Mouse (Mus musculus) liver, adult 2 months (tissue): ENCODE results near the gene Hs1bp3. TPM values are rescaled to one million over a fixed set of nuclear protein-coding genes. Genes with fewer than 3 reads are reported as not detected.

Source experiments
- DNase-seq: peaks from one replicate; pipeline ENCODE4 v3.0.0-alpha.2; 2011; ENCODE audit warnings: low read depth, low spot score; ENCODE audit errors: extremely low read depth
- H3K27ac ChIP-seq: fragments of 200-500 bp; replicated peaks from 2 replicates; pipeline ENCODE4 v1.5.1; 2012; ENCODE audit warnings: low read depth, mild to moderate bottlenecking, control low read depth, inconsistent platforms, low read length; ENCODE audit not compliant: insufficient read depth
- H3K27me3 ChIP-seq: fragments of 200-500 bp; 2 replicates; pipeline ENCODE4 v1.6.1; 2012; ENCODE audit warnings: mild to moderate bottlenecking, moderate library complexity, low read length, inconsistent platforms; ENCODE audit not compliant: control insufficient read depth, insufficient read depth
- H3K36me3 ChIP-seq: fragments of 200-500 bp; 2 replicates; pipeline ENCODE4 v1.6.1; 2012; ENCODE audit warnings: low read length, inconsistent platforms; ENCODE audit not compliant: control insufficient read depth, insufficient read depth
- H3K4me1 ChIP-seq: fragments of 200-500 bp; 2 replicates; pipeline ENCODE4 v1.6.1; 2011; ENCODE audit warnings: low read length; ENCODE audit not compliant: control insufficient read depth, insufficient read depth
- H3K4me3 ChIP-seq: fragments of 200-500 bp; 2 replicates; pipeline ENCODE4 v1.5.1; 2011; ENCODE audit warnings: low read depth, mild to moderate bottlenecking, control low read depth, low read length, moderate library complexity; ENCODE audit not compliant: insufficient read depth
- H3K79me2 ChIP-seq: fragments of 200-500 bp; 2 replicates; pipeline ENCODE4 v1.6.1; 2012; ENCODE audit warnings: inconsistent platforms, mild to moderate bottlenecking, low read length, moderate library complexity; ENCODE audit not compliant: control insufficient read depth, insufficient read depth
- H3K9ac ChIP-seq: fragments of 200-500 bp; 2 replicates; pipeline ENCODE4 v1.6.1; 2012; ENCODE audit warnings: low read depth, mild to moderate bottlenecking, control low read depth, inconsistent platforms, low read length
- CTCF ChIP-seq: fragments of 200-500 bp; IDR thresholded peaks from 2 replicates; pipeline ENCODE4 v1.5.1; 2011; ENCODE audit warnings: low read depth, low read length, control low read depth
- POLR2A ChIP-seq: fragments of 200-500 bp; IDR thresholded peaks from 2 replicates; pipeline ENCODE4 v1.6.1; 2011; ENCODE audit warnings: low read length, control low read depth; ENCODE audit not compliant: insufficient read depth; ENCODE audit errors: extremely low read depth
- WGBS: fragments of 180-500 bp; shearing (Covaris S2); methylation state at CpG from one replicate; pipeline ENCODE4 v1.1.7; 2018; 5-methylcytosine and 5-hydroxymethylcytosine counted together
- polyA plus RNA-seq: library from polyadenylated mRNA; depleted of rRNA; stranded (reverse); fragments of >200 nt; gene quantifications from 2 replicates; pipeline ENCODE4 v1.2.3, GENCODE M21; 2012
- total RNA-seq: library from RNA; depleted of rRNA; stranded (reverse); fragments of >200 nt; gene quantifications from 2 replicates; pipeline ENCODE4 v1.2.3, GENCODE M21; 2014

Gene Hs1bp3
- total and polyA plus RNA-seq, 2 experiments = 3.0 to 16.6 TPM

DNA sequence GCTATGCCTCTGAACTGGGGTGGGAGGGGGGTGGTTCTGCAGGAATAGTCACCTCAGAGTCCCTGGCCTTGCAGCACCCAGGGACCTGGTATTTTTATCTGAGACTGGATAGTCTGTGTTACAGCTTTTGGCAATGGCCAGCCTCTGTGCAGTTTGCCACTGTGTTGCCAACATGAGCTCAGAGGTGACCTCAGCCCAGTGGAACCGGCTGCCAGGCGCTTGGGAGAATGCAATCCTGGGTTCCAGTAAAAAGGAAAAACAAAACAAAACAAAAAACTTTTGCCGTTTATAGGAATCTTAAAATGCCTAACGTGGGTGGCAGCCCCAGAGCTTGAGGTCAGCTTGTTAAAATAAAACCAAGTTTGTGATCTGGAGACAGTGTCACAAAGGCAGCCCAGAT, 21.0 kb downstream of the Hs1bp3 start:
- Histone ChIP-seq H3K4me1 (peaks cover 12% of the 10 kb centered on the region), H3K36me3 (no peaks in the 10 kb centered on the region), H3K79me2 (no peaks in the 10 kb centered on the region), H3K27me3 (no peaks in the 10 kb centered on the region), H3K27ac (peak overlapping the region; percentile 71), H3K4me3 (no peak overlapping the region), H3K9ac (no peak overlapping the region)
- peak; percentile 83 for DNase-seq
- WGBS = 20% methylated on average over 4 of the region's 4 CpGs
- TF ChIP-seq POLR2A (no peak), CTCF (no peak)

DNA sequence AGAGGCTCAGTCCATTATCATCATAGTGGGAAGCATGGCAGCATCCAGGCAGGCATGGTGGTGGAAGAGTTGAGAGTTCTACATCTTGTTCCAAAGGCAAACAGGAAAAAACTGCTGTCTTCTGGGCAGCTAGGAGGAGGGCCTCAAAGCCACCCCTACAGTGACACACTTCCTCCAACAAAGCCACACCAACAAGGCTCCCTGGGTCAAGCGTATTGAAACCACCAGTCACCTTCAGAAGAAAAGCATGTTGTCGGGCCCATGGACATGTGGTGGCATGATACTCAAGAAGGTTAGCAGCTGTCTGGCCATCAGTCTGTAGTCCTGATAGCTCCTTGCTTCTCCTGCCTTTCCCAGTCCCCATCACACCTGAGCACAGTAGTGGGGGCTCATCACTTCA, 22.3 kb downstream of the Hs1bp3 start:
- H3K4me3 ChIP-seq = no peak overlapping the region
- no peaks in the 10 kb centered on the region for H3K79me2 ChIP-seq
- 96% methylated on average over 2 of the region's 2 CpGs for WGBS
- H3K4me1 ChIP-seq = peaks cover 12% of the 10 kb centered on the region
- H3K27me3 ChIP-seq = no peaks in the 10 kb centered on the region
- no peak overlapping the region for H3K27ac ChIP-seq
- TF ChIP-seq POLR2A (no peak), CTCF (no peak)
- no peak overlapping the region for H3K9ac ChIP-seq
- no peak for DNase-seq
- H3K36me3 ChIP-seq = no peaks in the 10 kb centered on the region

DNA sequence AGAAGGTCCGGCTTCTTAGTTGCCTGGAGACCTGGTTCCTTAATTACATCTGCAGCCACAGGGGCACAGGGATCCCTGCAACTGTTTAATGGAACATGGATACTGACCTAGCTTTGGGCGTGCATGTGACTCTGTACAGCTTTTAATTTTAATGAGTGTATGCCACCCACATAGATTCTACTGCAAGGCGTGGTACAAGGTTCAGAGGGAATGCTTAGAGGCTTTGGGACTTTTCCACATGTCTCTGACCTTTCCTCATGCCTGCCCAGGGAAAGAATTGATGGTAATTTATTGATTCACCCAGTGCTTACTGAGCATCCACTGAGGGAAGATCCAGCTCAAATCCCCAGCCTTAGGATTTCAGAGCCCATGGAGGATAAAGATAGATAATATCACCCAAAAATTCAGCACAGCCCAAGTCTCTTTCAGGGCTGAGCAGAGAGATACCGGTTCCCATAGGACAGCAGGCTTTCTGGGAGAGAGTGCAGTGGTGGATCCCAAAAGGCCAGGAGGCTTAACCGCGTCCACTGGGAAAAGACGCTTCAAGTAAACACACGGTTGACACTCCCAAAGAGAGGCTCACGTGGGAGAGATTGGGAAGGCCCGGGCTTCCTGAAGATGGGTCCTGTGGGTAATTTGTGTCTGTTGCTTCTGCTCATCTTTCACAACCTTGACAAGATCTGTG, 23.5 kb downstream of the Hs1bp3 start:
- TF ChIP-seq POLR2A (no peak), CTCF (no peak)
- WGBS = 82% methylated on average over 10 of the region's 10 CpGs
- Histone ChIP-seq H3K4me3 (no peak overlapping the region), H3K27me3 (no peaks in the 10 kb centered on the region), H3K9ac (no peak overlapping the region), H3K36me3 (no peaks in the 10 kb centered on the region), H3K27ac (no peak overlapping the region), H3K4me1 (peaks cover 12% of the 10 kb centered on the region), H3K79me2 (no peaks in the 10 kb centered on the region)
- peak; percentile 65 for DNase-seq

DNA sequence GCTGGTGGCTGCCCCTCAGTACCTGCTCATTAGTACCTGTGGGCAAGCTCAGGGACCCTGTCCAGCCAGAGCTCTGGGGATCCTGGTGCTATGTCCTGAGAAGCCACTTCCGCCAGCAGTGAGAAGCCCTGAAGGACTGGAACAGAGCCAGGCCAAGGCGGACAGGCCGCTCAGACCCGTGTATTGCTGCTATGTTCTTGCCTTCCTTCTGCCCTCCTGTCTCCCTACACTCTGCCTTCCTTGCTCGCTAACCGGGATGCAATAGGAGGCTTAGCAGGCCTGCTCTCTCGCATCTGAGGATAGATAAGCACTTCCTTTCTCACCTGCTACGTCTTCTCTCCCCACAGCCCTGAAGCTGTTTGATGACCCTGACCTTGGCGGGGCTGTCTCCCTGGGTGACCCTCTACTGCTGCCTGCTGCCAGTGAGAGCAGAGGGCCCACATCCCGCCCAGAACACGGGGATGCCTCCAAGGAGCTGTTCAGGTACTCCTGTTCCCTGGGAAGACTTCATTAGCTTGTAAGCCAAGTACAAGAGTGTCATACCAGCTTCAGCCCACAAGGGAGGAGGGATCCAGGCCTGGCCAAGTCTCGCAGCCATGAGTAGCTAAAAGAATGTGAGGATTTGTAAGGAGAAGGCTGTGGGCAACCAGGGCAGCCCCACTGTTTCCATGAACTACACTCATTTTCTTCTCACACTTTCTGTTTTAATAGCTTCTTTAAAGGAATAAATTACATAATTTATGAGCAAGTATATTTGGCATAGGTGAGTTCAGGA, 24.2 kb downstream of the Hs1bp3 start:
- TF ChIP-seq POLR2A = no peak
- TF ChIP-seq CTCF = no peak
- Histone ChIP-seq H3K36me3 (no peaks in the 10 kb centered on the region), H3K9ac (no peak overlapping the region), H3K4me3 (no peak overlapping the region), H3K79me2 (no peaks in the 10 kb centered on the region), H3K27me3 (no peaks in the 10 kb centered on the region), H3K27ac (no peak overlapping the region), H3K4me1 (peaks cover 12% of the 10 kb centered on the region)
- WGBS = 77% methylated on average over 12 of the region's 12 CpGs
- no peak for DNase-seq

DNA sequence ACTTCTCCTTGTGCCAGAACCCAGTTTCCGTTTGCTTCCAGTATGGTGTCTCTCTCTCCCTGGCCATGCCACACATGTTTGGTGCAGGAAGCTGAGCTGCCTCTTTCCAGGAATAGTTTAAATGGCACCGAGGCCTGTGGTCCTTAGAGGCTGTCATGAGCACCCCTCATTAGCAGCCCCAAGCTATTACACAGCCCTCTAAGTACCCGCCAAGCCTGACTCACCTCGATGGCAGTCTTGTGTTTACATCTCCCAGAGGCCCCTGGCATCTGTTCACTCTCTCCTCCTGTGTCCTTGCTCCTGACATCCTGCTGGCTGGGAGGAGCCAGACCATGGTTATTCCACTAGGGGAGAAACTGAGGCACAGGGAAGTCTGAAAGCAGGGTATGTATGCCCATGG, 25.3 kb downstream of the Hs1bp3 start:
- 75% methylated on average over 4 of the region's 4 CpGs for WGBS
- Histone ChIP-seq H3K36me3 (no peaks in the 10 kb centered on the region), H3K4me1 (peaks cover 10% of the 10 kb centered on the region), H3K4me3 (no peak overlapping the region), H3K79me2 (no peaks in the 10 kb centered on the region), H3K27me3 (no peaks in the 10 kb centered on the region), H3K9ac (no peak overlapping the region), H3K27ac (no peak overlapping the region)
- no peak for DNase-seq
- TF ChIP-seq CTCF (no peak), POLR2A (no peak)

DNA sequence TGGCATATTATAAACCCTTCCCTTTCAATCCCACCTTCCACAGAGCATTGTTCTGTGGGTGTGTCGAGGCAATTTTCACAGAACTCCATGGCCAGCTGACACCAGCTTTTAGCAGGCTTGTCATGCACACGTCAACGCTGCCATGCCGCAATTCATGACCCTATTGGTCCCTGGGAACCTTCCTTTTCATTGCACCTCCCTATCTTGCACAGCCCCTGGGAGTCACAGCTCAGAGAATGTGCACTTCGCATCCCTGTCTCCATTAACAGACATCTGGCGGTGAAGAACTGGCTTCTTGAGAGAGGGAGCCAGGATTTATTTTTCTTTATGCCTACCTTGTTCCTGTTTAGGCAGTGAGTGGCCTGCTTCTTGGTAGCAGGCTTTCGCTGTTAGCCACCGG, 25.7 kb downstream of the Hs1bp3 start:
- Histone ChIP-seq H3K4me1 (peaks cover 6% of the 10 kb centered on the region), H3K36me3 (no peaks in the 10 kb centered on the region), H3K9ac (no peak overlapping the region), H3K27me3 (no peaks in the 10 kb centered on the region), H3K4me3 (no peak overlapping the region), H3K79me2 (no peaks in the 10 kb centered on the region), H3K27ac (no peak overlapping the region)
- no peak for TF ChIP-seq CTCF
- no peak for TF ChIP-seq POLR2A
- DNase-seq = no peak
- WGBS = 94% methylated on average over 8 of the region's 8 CpGs
